Mouse (Mus musculus) megakaryocyte, embryonic 14.5 days (primary cell): Measurements from ENCODE around the gene Grik3.

ENCODE experiments used
- FLI1 ChIP-seq: IDR thresholded peaks from 2 replicates; pipeline ENCODE4 v1.6.1; 2012; ENCODE audit warnings: low read length, inconsistent platforms, mixed read lengths
- GATA1 ChIP-seq: IDR thresholded peaks from 3 replicates; pipeline ENCODE4 v1.6.1; 2012; ENCODE audit warnings: mixed read lengths, low read length, inconsistent platforms, borderline replicate concordance

DNA sequence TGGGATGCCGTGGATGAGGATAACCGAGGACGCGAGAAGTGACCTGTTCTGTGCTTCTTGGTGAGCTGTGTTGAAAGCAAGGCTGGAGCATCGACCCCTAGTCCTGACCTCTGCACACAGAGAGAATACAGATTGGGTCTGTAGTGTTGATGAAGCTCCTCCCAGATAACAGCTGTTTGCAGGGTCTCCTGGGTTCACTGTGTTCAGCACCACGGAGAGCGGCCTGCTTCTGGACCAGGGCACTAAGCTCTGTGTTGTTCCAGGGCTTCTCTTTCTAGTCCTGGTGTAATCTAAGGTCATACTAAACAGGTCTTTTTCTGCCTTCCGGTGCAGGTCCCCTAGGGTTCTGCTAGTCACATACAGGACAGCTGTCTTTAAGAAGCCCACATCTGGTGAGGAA lies 12.4 kb downstream of the Grik3 start:
- no peak for TF ChIP-seq GATA1
- TF ChIP-seq FLI1 = no peak
